Mouse (Mus musculus): ENCODE data around the gene Taf5l. TPM values are rescaled to one million over a fixed set of nuclear protein-coding genes. Genes with fewer than 3 reads are reported as not detected.

Taf5l gene
- total and polyA plus RNA-seq, 3 experiments: 86.3 to 88.4 TPM; not detected in 1

DNA sequence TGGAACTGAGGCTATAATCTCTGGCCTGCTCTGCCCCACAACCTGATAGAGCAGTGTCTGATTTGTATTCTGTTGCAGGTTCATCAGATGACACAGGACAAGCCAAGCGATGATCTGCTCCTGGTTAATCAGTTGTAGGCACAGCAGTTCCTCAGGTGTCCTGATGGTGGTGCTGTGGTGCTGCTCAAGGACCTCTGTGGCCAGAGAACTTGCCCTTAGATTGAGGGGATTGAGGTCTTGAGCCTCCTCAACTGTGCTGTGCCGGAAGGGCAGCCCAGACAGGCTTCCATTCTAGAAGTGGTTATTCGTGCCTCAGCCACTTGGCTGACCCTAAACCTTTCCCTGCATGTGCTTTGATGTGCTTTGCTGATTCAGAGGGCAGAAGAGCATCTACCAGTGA lies 30.9 kb upstream of the Taf5l start (continued):
- no peak for TF ChIP-seq MYC (IDR thresholded peaks at IDR 0.05; ENCODE audit: low read depth, low read length)
- no peak for TF ChIP-seq RCOR1 (IDR thresholded peaks at IDR 0.05; ENCODE audit: low read depth, low read length)
- peak; percentile 72 for TF ChIP-seq RAD21 (IDR thresholded peaks at IDR 0.05; ENCODE audit: low read depth, low read length)
- TF ChIP-seq POLR2A (IDR thresholded peaks at IDR 0.05; ENCODE audit: control insufficient read depth in 1 of 2, insufficient read depth in 1 of 2, low read depth in 1 of 2, low read length in 2 of 2, poor library complexity in 1 of 2): no peak
- TF ChIP-seq CHD1 (IDR thresholded peaks at IDR 0.05; ENCODE audit: low read depth, low read length): no peak
- no peak for TF ChIP-seq CHD2 (IDR thresholded peaks at IDR 0.05; ENCODE audit: low read length)
- TF ChIP-seq E2F4 (IDR thresholded peaks at IDR 0.05; ENCODE audit: borderline replicate concordance, low read depth, low read length): no peak
- TF ChIP-seq SIN3A (IDR thresholded peaks at IDR 0.05; ENCODE audit: low read length): no peak
- no peak for TF ChIP-seq HCFC1 (IDR thresholded peaks at IDR 0.05; ENCODE audit: low read depth, low read length)
- no peak for TF ChIP-seq MAFK (IDR thresholded peaks at IDR 0.05; ENCODE audit: borderline replicate concordance, low read depth, low read length)
- no peak for TF ChIP-seq ZMIZ1 (IDR thresholded peaks at IDR 0.05; ENCODE audit: low read depth, low read length)
- TF ChIP-seq MAZ (IDR thresholded peaks at IDR 0.05; ENCODE audit: low read depth, low read length): no peak
- 0 out of 2 replicates have a peak, but pooled peaks have one; percentile 9 for TF ChIP-seq NRF1 (IDR thresholded peaks at IDR 0.05; ENCODE audit: insufficient read depth, low read depth, low read length, poor library complexity, severe bottlenecking)
- TF ChIP-seq KAT2A (conservative IDR thresholded peaks at IDR 0.05; ENCODE audit: low read depth, low read length): no peak
- TF ChIP-seq TAL1 (IDR thresholded peaks at IDR 0.05; ENCODE audit: low read length): no peak
- no peak for TF ChIP-seq JUND (IDR thresholded peaks at IDR 0.05; ENCODE audit: low read depth, low read length)
- TF ChIP-seq ZC3H11A (IDR thresholded peaks at IDR 0.05; ENCODE audit: low read depth, low read length): peak; percentile 57
- no peak for TF ChIP-seq GATA1 (IDR thresholded peaks at IDR 0.05; ENCODE audit: low read depth, low read length)
- no peak for TF ChIP-seq ELF1 (IDR thresholded peaks at IDR 0.05; ENCODE audit: low read depth, low read length)
- TF ChIP-seq NELFE (IDR thresholded peaks at IDR 0.05; ENCODE audit: low read depth, low read length): no peak

DNA sequence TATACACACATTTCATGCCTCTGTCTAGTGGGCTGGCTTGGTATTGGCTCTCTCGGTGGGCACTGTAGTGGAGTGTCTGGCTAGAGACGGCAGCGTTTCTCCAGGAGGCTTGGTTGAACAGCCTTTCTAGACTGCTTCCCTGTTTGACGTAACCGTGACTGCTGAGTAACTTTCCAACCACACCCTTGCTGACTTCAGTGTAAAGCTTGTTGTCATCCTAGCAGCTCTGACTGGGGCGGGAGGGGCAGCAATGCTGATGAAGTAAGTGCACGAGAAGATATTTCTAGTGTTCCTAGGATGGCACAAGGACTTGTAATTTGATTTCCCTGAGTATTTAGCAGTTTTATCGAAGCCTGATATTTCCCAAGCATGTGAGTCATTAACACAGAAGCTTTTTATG lies 24.7 kb upstream of the Taf5l start:
- DNase-seq (ENCODE audit: low read depth, low spot score): no peak
- H3K27ac ChIP-seq (ENCODE audit: control insufficient read depth, low read depth, low read length): no peak overlapping the region
- no peak overlapping the region for H3K9ac ChIP-seq (ENCODE audit: control insufficient read depth, low read depth, low read length, poor library complexity, severe bottlenecking)
- no peaks in the 10 kb centered on the region for H3K27me3 ChIP-seq (ENCODE audit: control insufficient read depth in 1 of 2, insufficient read depth in 2 of 2, low read length in 2 of 2)
- no peak overlapping the region for H3K4me3 ChIP-seq (ENCODE audit: control insufficient read depth in 1 of 2, insufficient read depth in 1 of 2, low read depth in 2 of 2, low read length in 2 of 2)
- H3K9me3 ChIP-seq (replicated peaks; ENCODE audit: insufficient read depth, low read length): no peaks in the 10 kb centered on the region
- H3K36me3 ChIP-seq (ENCODE audit: control insufficient read depth in 1 of 2, insufficient read depth in 2 of 2, low read length in 2 of 2): peaks cover 0 to 22% of the 10 kb centered on the region in 2 experiments; a peak in 2 of 4 replicates
- H3K4me1 ChIP-seq (ENCODE audit: control insufficient read depth in 1 of 2, insufficient read depth in 2 of 2, low read length in 2 of 2): no peaks in the 10 kb centered on the region
- no peaks in the 10 kb centered on the region for H3K79me2 ChIP-seq (ENCODE audit: control insufficient read depth, insufficient read depth, low read length, poor library complexity)
- TF ChIP-seq RCOR1 (IDR thresholded peaks at IDR 0.05; ENCODE audit: low read depth, low read length) (no peak), CHD1 (IDR thresholded peaks at IDR 0.05; ENCODE audit: low read depth, low read length) (no peak), NELFE (IDR thresholded peaks at IDR 0.05; ENCODE audit: low read depth, low read length) (no peak), GATA1 (IDR thresholded peaks at IDR 0.05; ENCODE audit: low read depth, low read length) (no peak), ETS1 (IDR thresholded peaks at IDR 0.05; ENCODE audit: low read depth, low read length) (no peak), CTCF (IDR thresholded peaks at IDR 0.05 in 2 of 3, conservative IDR thresholded peaks at IDR 0.05 in 1 of 3; ENCODE audit: control insufficient read depth in 1 of 3, insufficient read depth in 1 of 3, low read depth in 2 of 3, low read length in 3 of 3, poor library complexity in 1 of 3, severe bottlenecking in 1 of 3) (no peak)
